Comparison of ENCODE assay signal across 8 mouse cellular contexts in the genomic region with DNA sequence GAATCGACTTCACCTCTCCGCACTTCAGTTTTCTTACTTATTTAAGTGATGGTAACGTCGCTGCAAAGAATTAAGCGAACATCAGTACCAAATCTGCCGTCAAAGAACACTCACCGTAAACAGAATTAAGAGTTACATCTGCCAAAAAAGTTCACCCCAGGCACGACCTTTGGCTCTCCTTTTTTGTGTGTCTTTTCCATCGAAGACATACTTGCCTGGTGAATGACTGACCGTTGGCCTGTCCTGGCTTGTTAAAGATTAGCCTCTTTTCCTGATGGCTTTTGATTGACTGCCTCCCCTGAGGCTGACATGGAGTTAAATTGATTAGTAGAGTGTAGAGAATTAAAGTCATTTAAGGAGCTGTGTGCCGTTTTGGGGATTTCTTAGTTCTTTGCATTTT. TPM values are rescaled to one million over a fixed set of nuclear protein-coding genes. Genes with fewer than 3 reads are reported as not detected.
DNase-seq lines count a peak whose midpoint lies in the region; ATAC-seq and TF ChIP-seq lines count a peak whose summit lies in the region.

No protein-coding gene starts in this region.

- no peak overlapping the region; the same call in 1 of the 2 replicates for H3K27ac ChIP-seq in heart, postnatal 0 days (ENCODE audit: low read depth)
- H3K27ac ChIP-seq in embryonic facial prominence, embryonic 12.5 days: peak overlapping the region; percentile 90; the same call in 1 of the 2 replicates
- H3K27ac ChIP-seq in kidney, adult 2 months (ENCODE audit: insufficient read depth, low read depth, low read length): no peak overlapping the region
- no peak overlapping the region for H3K27ac ChIP-seq in midbrain, embryonic 14.5 days (replicated peaks; ENCODE audit: low read depth, low read length)

- no peak for DNase-seq in heart, postnatal 0 days (ENCODE audit: low spot score)
- no peak for DNase-seq in heart, adult 11 months
- DNase-seq in kidney, adult 2 months: peak; percentile 89
- DNase-seq in midbrain, embryonic 14.5 days: no peak
- no peak for DNase-seq in left cerebral cortex, postnatal 25 days (ENCODE audit: low spot score in 2 of 2)
- DNase-seq in frontal cortex, postnatal 14 days (ENCODE audit: low spot score in 2 of 2): no peak
- DNase-seq in right cerebral cortex, postnatal 36 days (ENCODE audit: low spot score in 2 of 2): no peak

- no peaks in the 10 kb centered on the region for H3K27me3 ChIP-seq in heart, postnatal 0 days (ENCODE audit: control insufficient read depth, insufficient read depth, low read length)
- no peaks in the 10 kb centered on the region for H3K27me3 ChIP-seq in embryonic facial prominence, embryonic 12.5 days
- H3K27me3 ChIP-seq in kidney, adult 2 months (replicated peaks; ENCODE audit: control insufficient read depth, insufficient read depth, low read length): no peaks in the 10 kb centered on the region; the same call in 1 of the 2 replicates
- H3K27me3 ChIP-seq in midbrain, embryonic 14.5 days (ENCODE audit: control insufficient read depth, insufficient read depth, low read length): peaks cover 12% of the 10 kb centered on the region

- peak overlapping the region; percentile 78 for H3K4me3 ChIP-seq in heart, postnatal 0 days (ENCODE audit: low read depth, low read length)
- peak overlapping the region; percentile 80 for H3K4me3 ChIP-seq in embryonic facial prominence, embryonic 12.5 days
- H3K4me3 ChIP-seq in kidney, adult 2 months (ENCODE audit: insufficient read depth, low read depth, low read length): peak overlapping the region; percentile 74
- peak overlapping the region; percentile 77 for H3K4me3 ChIP-seq in midbrain, embryonic 14.5 days (replicated peaks; ENCODE audit: low read depth, low read length)

- ATAC-seq in heart, postnatal 0 days (ENCODE audit: insufficient read depth, low read depth): no peak
- no peak for ATAC-seq in embryonic facial prominence, embryonic 12.5 days (ENCODE audit: insufficient number of reproducible peaks, insufficient read depth, low FRiP score, low TSS enrichment)
- no peak for ATAC-seq in midbrain, embryonic 14.5 days (ENCODE audit: low FRiP score, low TSS enrichment)

- 9% methylated on average over 11 of the region's 11 CpGs for WGBS in heart, postnatal 0 days
- 1% methylated on average over 11 of the region's 11 CpGs for WGBS in embryonic facial prominence, embryonic 12.5 days
- 17% methylated on average over 11 of the region's 11 CpGs for WGBS in kidney, adult 2 months
- 2% methylated on average over 11 of the region's 11 CpGs for WGBS in midbrain, embryonic 14.5 days

- TF ChIP-seq POLR2A in kidney, adult 2 months (IDR thresholded peaks at IDR 0.05; ENCODE audit: low read depth, low read length): no peak

- TF ChIP-seq CTCF in heart, postnatal 0 days (IDR thresholded peaks at IDR 0.05; ENCODE audit: low read depth): no peak
- TF ChIP-seq CTCF in kidney, adult 2 months (conservative IDR thresholded peaks at IDR 0.05; ENCODE audit: insufficient read depth, insufficient read length, low read depth, low read length): no peak

- H3K4me2 ChIP-seq in heart, postnatal 0 days (ENCODE audit: low read depth, low read length): peak overlapping the region; percentile 96
- H3K4me2 ChIP-seq in embryonic facial prominence, embryonic 12.5 days (replicated peaks): peak overlapping the region; percentile 72
- peak overlapping the region; percentile 94 for H3K4me2 ChIP-seq in midbrain, embryonic 14.5 days (ENCODE audit: low read length)

- intact Hi-C loops in left cerebral cortex, postnatal 25 days (cut with DNase I): loop anchor here (5.0 kb wide), 1 partner anchor 800 kb away; no protein-coding TSS in a partner anchor

- H3K36me3 ChIP-seq in heart, postnatal 0 days (replicated peaks; ENCODE audit: control insufficient read depth, insufficient read depth, low read length): peaks cover 14% of the 10 kb centered on the region
- H3K36me3 ChIP-seq in embryonic facial prominence, embryonic 12.5 days: peaks cover 28% of the 10 kb centered on the region
- no peaks in the 10 kb centered on the region for H3K36me3 ChIP-seq in kidney, adult 2 months (ENCODE audit: control insufficient read depth, insufficient read depth, low read length)
- 0 out of 2 replicates have a peak, but pooled peaks cover 3% of the 10 kb centered on the region for H3K36me3 ChIP-seq in midbrain, embryonic 14.5 days (ENCODE audit: control insufficient read depth, insufficient read depth, low read length)

- TF ChIP-seq EP300 in heart, postnatal 0 days (IDR thresholded peaks at IDR 0.05; ENCODE audit: low read depth): no peak

- H3K9me3 ChIP-seq in heart, postnatal 0 days (replicated peaks; ENCODE audit: control insufficient read depth, low read length): no peaks in the 10 kb centered on the region
- no peaks in the 10 kb centered on the region for H3K9me3 ChIP-seq in embryonic facial prominence, embryonic 12.5 days
- no peaks in the 10 kb centered on the region for H3K9me3 ChIP-seq in midbrain, embryonic 14.5 days (ENCODE audit: control insufficient read depth, low read length)

- H3K9ac ChIP-seq in heart, postnatal 0 days (replicated peaks; ENCODE audit: low read depth, low read length): peak overlapping the region; percentile 64
- H3K9ac ChIP-seq in embryonic facial prominence, embryonic 12.5 days: peak overlapping the region; percentile 82
- peak overlapping the region; percentile 54 for H3K9ac ChIP-seq in midbrain, embryonic 14.5 days (replicated peaks; ENCODE audit: low read length)

- H3K4me1 ChIP-seq in heart, postnatal 0 days (ENCODE audit: control insufficient read depth, insufficient read depth): peaks cover 15% of the 10 kb centered on the region
- H3K4me1 ChIP-seq in embryonic facial prominence, embryonic 12.5 days: peaks cover 20% of the 10 kb centered on the region
- H3K4me1 ChIP-seq in kidney, adult 2 months (ENCODE audit: control insufficient read depth, insufficient read depth, low read length): peaks cover 4% of the 10 kb centered on the region; the same call in 1 of the 2 replicates
- peaks cover 5% of the 10 kb centered on the region; the same call in 1 of the 2 replicates for H3K4me1 ChIP-seq in midbrain, embryonic 14.5 days (ENCODE audit: control insufficient read depth, insufficient read depth, low read length)

RNA-seq across cellular contexts. Expression of a gene that starts 1.3 kb away (rescaled TPM):
- 7.7 and 20.5 TPM in 2 replicates for total RNA-seq in heart, postnatal 0 days (2014; rRNA removed; ENCODE audit: low replicate concordance)
- polyA plus RNA-seq in heart, postnatal 0 days (2015; fragmentation: Nextera tagmentation; extraction: Ambion mirVana): 13.8 and 14.9 TPM in 2 replicates
- 179 and 184 TPM in 2 replicates for polyA plus RNA-seq in embryonic facial prominence, embryonic 12.5 days (2016; fragmentation: Nextera tagmentation; extraction: Ambion mirVana)
- polyA plus RNA-seq in kidney, adult 2 months (2012; rRNA removed): 1.4 and 1.7 TPM in 2 replicates
- polyA plus RNA-seq in midbrain, embryonic 14.5 days (2014; fragmentation: Nextera tagmentation; extraction: Ambion mirVana): 11.9 and 26.7 TPM in 2 replicates
- total RNA-seq in left cerebral cortex, postnatal 25 days (2021): 1 to 10 TPM; 3.4 to 5.0 TPM
